ENCODE assay signal across 9 mouse cellular contexts in the genomic region with DNA sequence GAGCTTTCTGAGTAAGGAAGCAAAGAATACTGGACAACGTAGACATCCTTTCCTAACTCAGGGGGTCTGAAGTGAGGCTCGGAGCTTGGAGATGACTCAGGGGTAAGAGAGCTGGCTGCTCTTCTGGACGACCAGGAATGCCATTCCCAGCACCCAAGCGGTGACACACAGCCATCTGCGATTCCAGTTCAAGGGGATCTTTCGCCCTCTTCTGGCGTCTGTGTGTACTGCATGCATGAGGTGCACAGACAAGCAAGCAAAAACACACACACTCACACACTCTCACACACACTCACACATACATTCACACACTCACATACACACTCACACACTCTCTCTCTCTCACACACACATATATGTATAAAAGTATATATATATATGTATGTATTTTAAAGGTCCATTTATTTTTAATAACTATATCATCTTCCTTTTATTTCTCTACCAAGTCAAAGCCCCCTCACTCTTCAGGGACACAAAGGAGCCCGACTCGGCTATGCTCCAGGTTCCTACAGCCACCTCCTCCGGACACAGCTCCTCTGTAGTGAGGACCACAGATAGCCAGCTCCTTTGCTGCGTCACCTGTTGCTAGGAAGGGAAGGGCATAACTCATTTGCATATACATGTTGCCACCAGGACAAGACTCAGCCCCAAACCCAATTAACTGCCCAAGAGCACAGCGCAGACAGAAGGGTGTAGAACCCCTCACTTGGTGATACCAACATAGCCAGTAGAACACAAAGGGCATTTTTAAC.
A peak's percentile ranks its signal among the peaks of the same experiment; 100 is the strongest.
DNase-seq lines count a peak whose midpoint lies in the region; ATAC-seq and TF ChIP-seq lines count a peak whose summit lies in the region.
"Had no signal": no experiment of that assay in that cellular context is flagged by ENCODE, and none has a peak within 500 bp of the region (broad histone marks: within the 10 kb centered on the region; RNA-seq: fewer than 3 reads in every experiment).

No protein-coding gene starts in this region.

- no peaks in the 10 kb centered on the region for H3K9me3 ChIP-seq in kidney, postnatal 0 days (replicated peaks; ENCODE audit: low read length)
- H3K9me3 ChIP-seq: lung, embryonic 15.5 days had no signal

- no peaks in the 10 kb centered on the region for H3K27me3 ChIP-seq in kidney, postnatal 0 days (ENCODE audit: insufficient read depth, low read length)
- no peaks in the 10 kb centered on the region for H3K27me3 ChIP-seq in Patski

- H3K4me2 ChIP-seq in kidney, postnatal 0 days (ENCODE audit: low read length), result no peak overlapping the region
- H3K4me2 ChIP-seq: lung, embryonic 15.5 days had no signal

- peak; percentile 54 for TF ChIP-seq CTCF in kidney, postnatal 0 days (IDR thresholded peaks at IDR 0.05; ENCODE audit: low read depth)
- TF ChIP-seq CTCF in Patski (IDR thresholded peaks at IDR 0.05), result peak; percentile 52

- WGBS in kidney, postnatal 0 days, result 83% methylated on average over 12 of the region's 12 CpGs

- no peak for DNase-seq in kidney, postnatal 0 days (ENCODE audit: low spot score)
- DNase-seq in kidney, adult 8-10 months, result no peak
- peak; percentile 33 to 43 for DNase-seq in B cell, adult 2 months
- no peak for DNase-seq in Patski (ENCODE audit: low read depth, low spot score)
- DNase-seq in left cerebral cortex, adult 8-10 months (ENCODE audit: low spot score in 2 of 2), result no peak
- DNase-seq: cerebellum, adult 9-11 months had no signal

- H3K4me3 ChIP-seq in kidney, postnatal 0 days (replicated peaks; ENCODE audit: low read depth, low read length), result no peak overlapping the region
- H3K4me3 ChIP-seq: lung, embryonic 15.5 days had no signal

- POLR2A ChIA-PET in Patski (lab: Charles Lee), result interaction anchor here (0.6 kb wide), 1 partner anchor 12 kb away, joined by 3 read pairs; no protein-coding TSS in a partner anchor

- no peak overlapping the region for H3K27ac ChIP-seq in kidney, postnatal 0 days
- H3K27ac ChIP-seq: lung, embryonic 15.5 days had no signal

- ATAC-seq in kidney, postnatal 0 days (replicated peaks; ENCODE audit: low FRiP score, low read depth), result no peak
- ATAC-seq in Patski, result no peak
- 0 out of 2 replicates have a peak, but pooled peaks have one; percentile 3 for ATAC-seq in megakaryocyte progenitor cell, adult 5-6 weeks (replicated peaks; ENCODE audit: poor library complexity)
- ATAC-seq in frontal cortex, adult (ENCODE audit: low TSS enrichment), result no peak

- no peaks in the 10 kb centered on the region for H3K36me3 ChIP-seq in kidney, postnatal 0 days (ENCODE audit: insufficient read depth, low read length)
- H3K36me3 ChIP-seq: lung, embryonic 15.5 days had no signal

- no peak overlapping the region for H3K9ac ChIP-seq in kidney, postnatal 0 days (ENCODE audit: low read depth, low read length)
- H3K9ac ChIP-seq: lung, embryonic 15.5 days had no signal

- H3K4me1 ChIP-seq in kidney, postnatal 0 days (replicated peaks; ENCODE audit: insufficient read depth, low read length), result 0 out of 2 replicates have a peak, but pooled peaks cover 4% of the 10 kb centered on the region

- in situ Hi-C loops in Patski (cut with MboI; ENCODE audit: low pct_unique_long_range_greater_than_20kb), result no loop called here

- CTCF ChIA-PET in Patski (lab: Charles Lee), result no interaction called here

Comparison
In these comparisons a context has a peak if more than half of its experiments do, and no peak if none do; other contexts are left out.
1. DNase-seq: peak in B cell, adult 2 months (2 of 2); none in kidney, postnatal 0 days (single experiment), kidney, adult 8-10 months (0 of 2), Patski (single experiment) and left cerebral cortex, adult 8-10 months (0 of 2).